Comparison of ENCODE assay signal across 12 mouse cellular contexts in genomic region chr9:32550541-32550940, GRCm38 (mm10). TPM values are rescaled to one million over a fixed set of nuclear protein-coding genes. Genes with fewer than 3 reads are reported as not detected.
DNase-seq lines count a peak whose midpoint lies in the region; ATAC-seq lines count a peak whose summit lies in the region.
"Had no signal": no experiment of that assay in that cellular context is flagged by ENCODE, and none has a peak within 500 bp of the region (broad histone marks: within the 10 kb centered on the region; RNA-seq: fewer than 3 reads in every experiment).

No protein-coding gene starts in this region.

- no peaks in the 10 kb centered on the region for H3K9me3 ChIP-seq in forebrain, embryonic 11.5 days (ENCODE audit: control insufficient read depth, low read length)
- H3K9me3 ChIP-seq in forebrain, embryonic 14.5 days (replicated peaks; ENCODE audit: control insufficient read depth, low read length), result no peaks in the 10 kb centered on the region
- H3K9me3 ChIP-seq in kidney, embryonic 15.5 days (replicated peaks), result no peaks in the 10 kb centered on the region
- no peaks in the 10 kb centered on the region for H3K9me3 ChIP-seq in hindbrain, embryonic 14.5 days (ENCODE audit: control insufficient read depth, low read length)
- H3K9me3 ChIP-seq: intestine, embryonic 15.5 days had no signal

- 3% methylated on average over 10 of the region's 10 CpGs for WGBS in forebrain, embryonic 11.5 days
- 2% methylated on average over 10 of the region's 10 CpGs for WGBS in forebrain, embryonic 14.5 days
- 6% methylated on average over 10 of the region's 10 CpGs for WGBS in kidney, embryonic 15.5 days
- 5% methylated on average over 10 of the region's 10 CpGs for WGBS in hindbrain, embryonic 14.5 days

- H3K4me1 ChIP-seq in forebrain, embryonic 11.5 days (replicated peaks; ENCODE audit: control insufficient read depth, insufficient read depth, low read length), result no peaks in the 10 kb centered on the region; the same call in 1 of the 2 replicates
- no peaks in the 10 kb centered on the region for H3K4me1 ChIP-seq in forebrain, embryonic 14.5 days (ENCODE audit: control insufficient read depth, insufficient read depth, low read length)
- peaks cover 51% of the 10 kb centered on the region for H3K4me1 ChIP-seq in kidney, embryonic 15.5 days
- peaks cover 5% of the 10 kb centered on the region; the same call in 1 of the 2 replicates for H3K4me1 ChIP-seq in hindbrain, embryonic 14.5 days (replicated peaks; ENCODE audit: control insufficient read depth, insufficient read depth, low read length)

- H3K4me2 ChIP-seq in forebrain, embryonic 11.5 days (ENCODE audit: low read depth, low read length, severe bottlenecking), result no peak overlapping the region
- no peak overlapping the region for H3K4me2 ChIP-seq in forebrain, embryonic 14.5 days (ENCODE audit: low read length)
- peak overlapping the region; percentile 19; the same call in 1 of the 2 replicates for H3K4me2 ChIP-seq in kidney, embryonic 15.5 days
- H3K4me2 ChIP-seq in hindbrain, embryonic 14.5 days (replicated peaks), result no peak overlapping the region
- H3K4me2 ChIP-seq: intestine, embryonic 15.5 days had no signal

- H3K36me3 ChIP-seq in forebrain, embryonic 11.5 days (ENCODE audit: control insufficient read depth, insufficient read depth, low read length), result no peaks in the 10 kb centered on the region
- no peaks in the 10 kb centered on the region for H3K36me3 ChIP-seq in forebrain, embryonic 14.5 days (ENCODE audit: control insufficient read depth, insufficient read depth, low read length)
- no peaks in the 10 kb centered on the region for H3K36me3 ChIP-seq in kidney, embryonic 15.5 days
- H3K36me3 ChIP-seq in hindbrain, embryonic 14.5 days (replicated peaks; ENCODE audit: control insufficient read depth, insufficient read depth), result no peaks in the 10 kb centered on the region
- H3K36me3 ChIP-seq: intestine, embryonic 15.5 days had no signal

- ATAC-seq in forebrain, embryonic 11.5 days (replicated peaks; ENCODE audit: low FRiP score), result no peak
- ATAC-seq in forebrain, embryonic 14.5 days, result no peak
- no peak for ATAC-seq in kidney, embryonic 15.5 days (replicated peaks; ENCODE audit: low FRiP score)
- ATAC-seq in hindbrain, embryonic 14.5 days (ENCODE audit: low FRiP score), result no peak
- ATAC-seq: forebrain, postnatal 0 days; intestine, embryonic 15.5 days had no signal

- H3K27ac ChIP-seq in forebrain, embryonic 11.5 days (ENCODE audit: low read depth, low read length), result no peak overlapping the region
- H3K27ac ChIP-seq in forebrain, embryonic 14.5 days (ENCODE audit: low read depth, low read length), result no peak overlapping the region
- peak overlapping the region; percentile 45; the same call in 1 of the 2 replicates for H3K27ac ChIP-seq in kidney, embryonic 15.5 days
- H3K27ac ChIP-seq in hindbrain, embryonic 14.5 days, result no peak overlapping the region
- H3K27ac ChIP-seq: intestine, embryonic 15.5 days had no signal

- intact Hi-C loops in left cerebral cortex, postnatal 14 days (cut with DNase I), result no loop called here

- H3K9ac ChIP-seq in forebrain, embryonic 11.5 days (ENCODE audit: low read length), result no peak overlapping the region
- H3K9ac ChIP-seq in forebrain, embryonic 14.5 days (ENCODE audit: low read length), result no peak overlapping the region
- no peak overlapping the region for H3K9ac ChIP-seq in kidney, embryonic 15.5 days
- H3K9ac ChIP-seq in hindbrain, embryonic 14.5 days, result no peak overlapping the region
- H3K9ac ChIP-seq: forebrain, postnatal 0 days; intestine, embryonic 15.5 days had no signal

- peaks cover 48% of the 10 kb centered on the region for H3K27me3 ChIP-seq in forebrain, embryonic 11.5 days (ENCODE audit: control insufficient read depth, insufficient read depth, low read length)
- H3K27me3 ChIP-seq in forebrain, embryonic 14.5 days (replicated peaks; ENCODE audit: control insufficient read depth, insufficient read depth, low read length), result peaks cover 39% of the 10 kb centered on the region
- peaks cover 14% of the 10 kb centered on the region for H3K27me3 ChIP-seq in kidney, embryonic 15.5 days
- peaks cover 58% of the 10 kb centered on the region for H3K27me3 ChIP-seq in hindbrain, embryonic 14.5 days (ENCODE audit: control insufficient read depth, insufficient read depth, low read length)

- peak; percentile 46 for DNase-seq in forebrain, embryonic 11.5 days (ENCODE audit: low spot score)
- no peak for DNase-seq in forebrain, embryonic 14.5 days (ENCODE audit: low spot score)
- no peak for DNase-seq in kidney, adult 18-20 months
- DNase-seq in adipocyte (ENCODE audit: low spot score), result peak; percentile 32
- peak; percentile 24 for DNase-seq in hindbrain, embryonic 14.5 days (ENCODE audit: low spot score)
- DNase-seq in left cerebral cortex, postnatal 14 days (ENCODE audit: low spot score in 2 of 2), result no peak
- no peak for DNase-seq in right cerebral cortex, postnatal 36 days (ENCODE audit: low spot score in 2 of 2)
- DNase-seq: adrenal gland, postnatal 36 days; forebrain, postnatal 0 days; lung, postnatal 14 days had no signal

- H3K4me3 ChIP-seq in forebrain, embryonic 11.5 days (ENCODE audit: low read depth, low read length), result no peak overlapping the region
- no peak overlapping the region for H3K4me3 ChIP-seq in forebrain, embryonic 14.5 days (ENCODE audit: low read depth, low read length)
- no peak overlapping the region for H3K4me3 ChIP-seq in kidney, embryonic 15.5 days (replicated peaks)
- H3K4me3 ChIP-seq in hindbrain, embryonic 14.5 days (replicated peaks; ENCODE audit: low read length), result no peak overlapping the region
- H3K4me3 ChIP-seq: intestine, embryonic 15.5 days had no signal

RNA-seq across cellular contexts. Expression of gene Fli1, which starts 7.9 kb away (rescaled TPM):
- 14.3 and 14.7 TPM in 2 replicates for polyA plus RNA-seq in forebrain, embryonic 11.5 days (2014; fragmentation: Nextera tagmentation; extraction: Ambion mirVana)
- polyA plus RNA-seq in forebrain, embryonic 14.5 days (2014; fragmentation: Nextera tagmentation; extraction: Ambion mirVana), result 5.5 and 6.2 TPM in 2 replicates
- 28.3 and 31.0 TPM in 2 replicates for polyA plus RNA-seq in kidney, embryonic 15.5 days (2015; fragmentation: Nextera tagmentation; extraction: Ambion mirVana)
- polyA plus RNA-seq in hindbrain, embryonic 14.5 days (2014; fragmentation: Nextera tagmentation; extraction: Ambion mirVana), result 7.9 and 9.1 TPM in 2 replicates
- total RNA-seq in left cerebral cortex, postnatal 14 days (2021), result 1 to 10 TPM; 7.6 to 7.8 TPM

Comparison
In these comparisons a context has a peak if more than half of its experiments do, and no peak if none do; other contexts are left out.
1. DNase-seq: peak in forebrain, embryonic 11.5 days (single experiment), adipocyte (single experiment) and hindbrain, embryonic 14.5 days (single experiment); none in forebrain, embryonic 14.5 days (single experiment), kidney, adult 18-20 months (single experiment), left cerebral cortex, postnatal 14 days (0 of 2) and right cerebral cortex, postnatal 36 days (0 of 2).